Mouse (Mus musculus): Measurements from ENCODE around the gene Ccdc8. TPM values are rescaled to one million over a fixed set of nuclear protein-coding genes. Genes with fewer than 3 reads are reported as not detected.

Ccdc8 gene
- polyA plus RNA-seq, 1 experiment, result 0.81 TPM

DNA sequence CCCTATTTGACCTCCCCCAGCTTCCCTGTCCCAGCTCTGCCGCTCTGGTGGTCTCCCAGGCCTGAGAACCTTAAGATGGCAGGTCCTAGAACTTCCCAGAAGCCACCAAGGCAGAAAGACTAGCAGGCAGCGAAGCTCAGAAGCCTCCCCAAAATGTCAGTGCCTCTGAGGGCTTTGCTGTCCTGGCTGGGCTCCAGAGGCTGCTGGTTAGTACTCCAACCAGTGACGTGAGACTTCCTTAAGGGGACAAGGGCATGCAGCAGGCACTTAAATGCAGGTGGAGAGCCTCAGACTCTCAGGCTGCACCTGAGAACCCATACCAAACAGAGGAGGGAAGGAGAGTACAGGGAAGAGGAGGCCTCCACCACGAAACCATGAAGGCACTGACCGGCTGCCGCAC is 31.6 kb downstream of the Ccdc8 start:
- Histone ChIP-seq H3K4me1 (ENCODE audit: control insufficient read depth, insufficient read depth, low read length) (peaks cover 42% of the 10 kb centered on the region), H3K36me3 (ENCODE audit: control insufficient read depth, insufficient read depth, low read length) (no peaks in the 10 kb centered on the region), H3K27me3 (replicated peaks; ENCODE audit: control insufficient read depth, insufficient read depth, low read length) (no peaks in the 10 kb centered on the region), H3K4me3 (ENCODE audit: insufficient read depth, low read depth, low read length) (no peak overlapping the region), H3K27ac (ENCODE audit: insufficient read depth, low read depth, low read length) (peak overlapping the region; percentile 64)
- TF ChIP-seq CTCF (conservative IDR thresholded peaks at IDR 0.05; ENCODE audit: insufficient read depth, insufficient read length, low read depth, low read length), result no peak
- 46% methylated on average over 6 of the region's 6 CpGs for WGBS
- peak; percentile 65 for DNase-seq

DNA sequence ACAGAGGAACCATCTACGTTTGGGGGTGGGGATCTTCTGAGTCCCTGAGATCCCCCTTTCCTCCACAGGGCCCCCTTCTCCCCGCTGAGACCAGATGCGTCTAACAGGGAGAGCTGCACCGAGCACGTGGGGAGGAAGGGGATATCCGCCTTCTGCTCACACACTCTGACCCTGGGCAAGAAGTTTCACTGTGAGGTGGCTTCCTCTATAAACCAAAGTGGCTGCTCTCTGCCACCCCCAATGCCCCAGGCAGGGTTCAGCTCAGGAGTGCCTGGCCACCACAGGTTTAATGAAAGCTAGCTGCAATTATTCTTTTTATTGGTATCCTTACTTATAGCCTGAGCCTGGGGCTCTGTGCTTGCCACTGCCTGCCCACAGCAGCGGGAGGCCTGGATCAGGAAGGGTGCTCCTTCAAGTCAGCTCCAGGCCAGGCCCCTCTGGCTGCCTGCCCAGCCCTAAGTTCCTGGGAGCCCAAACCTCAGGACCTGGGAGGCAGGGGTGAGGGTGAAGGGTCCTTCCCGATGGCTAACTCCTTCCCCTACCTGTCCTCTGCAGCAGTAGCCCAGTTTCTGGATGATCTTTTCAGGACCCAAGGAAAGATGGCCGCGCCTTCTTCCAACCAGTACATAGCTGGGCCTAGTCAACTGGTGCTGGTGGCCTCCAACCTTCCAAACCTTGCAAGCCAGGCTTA is 32.5 kb downstream of the Ccdc8 start:
- Histone ChIP-seq H3K4me1 (ENCODE audit: control insufficient read depth, insufficient read depth, low read length) (peaks cover 42% of the 10 kb centered on the region), H3K36me3 (ENCODE audit: control insufficient read depth, insufficient read depth, low read length) (no peaks in the 10 kb centered on the region), H3K27ac (ENCODE audit: insufficient read depth, low read depth, low read length) (peak overlapping the region; percentile 64), H3K27me3 (replicated peaks; ENCODE audit: control insufficient read depth, insufficient read depth, low read length) (no peaks in the 10 kb centered on the region), H3K4me3 (ENCODE audit: insufficient read depth, low read depth, low read length) (no peak overlapping the region)
- 29% methylated on average over 10 of the region's 10 CpGs for WGBS
- DNase-seq, result peak; percentile 85
- TF ChIP-seq CTCF (conservative IDR thresholded peaks at IDR 0.05; ENCODE audit: insufficient read depth, insufficient read length, low read depth, low read length) (no peak), POLR2A (IDR thresholded peaks at IDR 0.05; ENCODE audit: low read depth, low read length) (no peak)

DNA sequence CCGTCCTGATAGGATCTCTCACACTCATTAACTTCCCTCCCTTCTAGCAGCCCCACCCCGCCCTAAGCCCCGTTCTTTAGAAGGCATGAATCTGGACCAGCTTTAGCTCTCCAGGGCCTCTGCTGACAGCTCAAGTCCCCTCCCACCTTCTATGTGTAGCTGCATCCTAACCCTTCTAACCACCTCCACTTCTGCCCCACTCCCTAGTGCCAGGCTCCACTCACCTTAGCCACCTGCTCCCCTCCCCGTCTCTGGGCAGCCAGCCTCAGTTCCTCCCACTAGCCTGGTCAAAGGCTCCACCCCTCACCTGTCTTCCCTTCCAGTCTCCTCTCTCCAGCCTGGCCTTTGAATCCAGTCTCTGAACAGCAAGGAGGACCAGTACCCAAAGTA is 33.0 kb downstream of the Ccdc8 start:
- peak; percentile 67 for DNase-seq
- no peak overlapping the region for H3K4me3 ChIP-seq (ENCODE audit: insufficient read depth, low read depth, low read length)
- H3K36me3 ChIP-seq (ENCODE audit: control insufficient read depth, insufficient read depth, low read length), result no peaks in the 10 kb centered on the region
- peaks cover 42% of the 10 kb centered on the region for H3K4me1 ChIP-seq (ENCODE audit: control insufficient read depth, insufficient read depth, low read length)
- no peaks in the 10 kb centered on the region for H3K27me3 ChIP-seq (replicated peaks; ENCODE audit: control insufficient read depth, insufficient read depth, low read length)
- WGBS, result 27% methylated on average over 4 of the region's 4 CpGs
- TF ChIP-seq POLR2A (IDR thresholded peaks at IDR 0.05; ENCODE audit: low read depth, low read length), result no peak
- TF ChIP-seq CTCF (conservative IDR thresholded peaks at IDR 0.05; ENCODE audit: insufficient read depth, insufficient read length, low read depth, low read length), result no peak
- peak overlapping the region; percentile 64 for H3K27ac ChIP-seq (ENCODE audit: insufficient read depth, low read depth, low read length)

- WGBS, result 44% methylated on average over 9 of the region's 9 CpGs
- Histone ChIP-seq H3K4me1 (ENCODE audit: control insufficient read depth, insufficient read depth, low read length) (peaks cover 42% of the 10 kb centered on the region), H3K4me3 (ENCODE audit: insufficient read depth, low read depth, low read length) (no peak overlapping the region), H3K36me3 (ENCODE audit: control insufficient read depth, insufficient read depth, low read length) (no peaks in the 10 kb centered on the region), H3K27ac (ENCODE audit: insufficient read depth, low read depth, low read length) (peak overlapping the region; percentile 64; the same call in 1 of the 2 replicates), H3K27me3 (replicated peaks; ENCODE audit: control insufficient read depth, insufficient read depth, low read length) (no peaks in the 10 kb centered on the region)
- TF ChIP-seq CTCF (conservative IDR thresholded peaks at IDR 0.05; ENCODE audit: insufficient read depth, insufficient read length, low read depth, low read length), result no peak
- TF ChIP-seq POLR2A (IDR thresholded peaks at IDR 0.05; ENCODE audit: low read depth, low read length), result no peak
- DNase-seq, result no peak
Observed at GRCm38 (mm10) chr7:17025896-17026622, 33.6 kb downstream of the Ccdc8 start.

- TF ChIP-seq POLR2A (IDR thresholded peaks at IDR 0.05; ENCODE audit: low read depth, low read length) (no peak), CTCF (conservative IDR thresholded peaks at IDR 0.05; ENCODE audit: insufficient read depth, insufficient read length, low read depth, low read length) (peak; percentile 67)
- Histone ChIP-seq H3K4me3 (ENCODE audit: insufficient read depth, low read depth, low read length) (peak overlapping the region; percentile 95), H3K27ac (ENCODE audit: insufficient read depth, low read depth, low read length) (peak overlapping the region; percentile 98), H3K36me3 (ENCODE audit: control insufficient read depth, insufficient read depth, low read length) (no peaks in the 10 kb centered on the region), H3K27me3 (replicated peaks; ENCODE audit: control insufficient read depth, insufficient read depth, low read length) (no peaks in the 10 kb centered on the region), H3K4me1 (ENCODE audit: control insufficient read depth, insufficient read depth, low read length) (peaks cover 42% of the 10 kb centered on the region)
- DNase-seq, result peak; percentile 82
- 5% methylated on average over 24 of the region's 24 CpGs for WGBS
Observed at GRCm38 (mm10) chr7:17026710-17027587, 34.4 kb downstream of the Ccdc8 start.

DNA sequence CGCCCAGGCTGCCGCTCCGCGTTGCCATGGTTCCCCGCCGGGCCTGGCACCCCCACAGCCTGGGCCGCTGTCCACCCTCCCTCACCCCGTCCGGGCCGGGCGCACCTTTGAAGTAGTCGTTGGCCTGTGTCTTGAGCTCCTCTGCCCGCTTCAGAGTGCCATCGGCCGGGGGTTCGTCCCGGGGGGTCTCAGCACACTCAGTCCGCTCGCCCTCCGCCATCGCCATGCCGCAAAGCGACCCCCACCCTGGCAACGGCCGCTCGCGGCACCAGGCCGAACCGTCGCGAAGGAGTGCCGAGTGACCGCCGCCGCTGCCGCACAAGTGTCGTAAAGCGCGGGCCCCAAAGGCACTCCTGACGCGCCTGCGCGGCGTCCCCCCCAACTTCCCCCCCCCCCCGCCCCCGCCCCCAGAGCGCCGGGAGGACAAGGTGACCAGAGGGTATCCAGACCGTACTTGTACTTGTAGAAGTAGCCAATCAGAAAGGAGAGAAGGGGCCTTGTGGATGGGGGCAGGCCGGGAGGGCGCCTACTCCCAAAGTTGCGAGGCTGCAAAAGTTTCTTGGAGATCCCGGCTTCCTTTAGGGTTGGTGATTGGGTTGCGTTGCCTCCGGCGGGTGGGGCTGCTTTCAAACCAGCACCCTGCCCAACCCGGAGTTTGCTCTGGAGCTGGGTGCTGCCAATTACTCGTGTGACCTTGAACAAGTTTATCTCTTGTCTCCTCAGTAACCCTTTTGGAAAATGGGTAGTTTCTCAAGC is 35.3 kb downstream of the Ccdc8 start, which contains the start of gene Ppp5c:
Gene Ppp5c, minus strand, starts transcription at position 337 of the 756 bp plus-strand sequence.
- H3K27me3 ChIP-seq (replicated peaks; ENCODE audit: control insufficient read depth, insufficient read depth, low read length), result no peaks in the 10 kb centered on the region
- under 1% methylated on average over 57 of the region's 58 CpGs for WGBS
- peak within 1 kb of the TSS; percentile 98 for H3K27ac ChIP-seq (ENCODE audit: insufficient read depth, low read depth, low read length)
- no peak for TF ChIP-seq CTCF (conservative IDR thresholded peaks at IDR 0.05; ENCODE audit: insufficient read depth, insufficient read length, low read depth, low read length)
- TF ChIP-seq POLR2A (IDR thresholded peaks at IDR 0.05; ENCODE audit: low read depth, low read length), result peak; percentile 6
- H3K4me3 ChIP-seq (ENCODE audit: insufficient read depth, low read depth, low read length), result peak within 1 kb of the TSS; percentile 95
- no peaks in the 10 kb centered on the region for H3K36me3 ChIP-seq (ENCODE audit: control insufficient read depth, insufficient read depth, low read length)
- H3K4me1 ChIP-seq (ENCODE audit: control insufficient read depth, insufficient read depth, low read length), result peaks cover 41% of the 10 kb centered on the region
- peak; percentile 94 for DNase-seq
